Mouse (Mus musculus): ENCODE results near the gene Gpr107. TPM values are rescaled to one million over a fixed set of nuclear protein-coding genes. Genes with fewer than 3 reads are reported as not detected.

The Gpr107 gene
- total RNA-seq, 2 experiments from 2014 or later = 45.0 to 52.4 TPM

GRCm38 (mm10) chr2:31219470-31219869 is 67.4 kb downstream of the Gpr107 start:
- no peak for DNase-seq (ENCODE audit: low spot score in 2 of 2)
- intact Hi-C loops (cut with DNase I) = no loop called here

GRCm38 (mm10) chr2:31220844-31221243 is 68.7 kb downstream of the Gpr107 start:
- intact Hi-C loops (cut with DNase I) = no loop called here

DNA sequence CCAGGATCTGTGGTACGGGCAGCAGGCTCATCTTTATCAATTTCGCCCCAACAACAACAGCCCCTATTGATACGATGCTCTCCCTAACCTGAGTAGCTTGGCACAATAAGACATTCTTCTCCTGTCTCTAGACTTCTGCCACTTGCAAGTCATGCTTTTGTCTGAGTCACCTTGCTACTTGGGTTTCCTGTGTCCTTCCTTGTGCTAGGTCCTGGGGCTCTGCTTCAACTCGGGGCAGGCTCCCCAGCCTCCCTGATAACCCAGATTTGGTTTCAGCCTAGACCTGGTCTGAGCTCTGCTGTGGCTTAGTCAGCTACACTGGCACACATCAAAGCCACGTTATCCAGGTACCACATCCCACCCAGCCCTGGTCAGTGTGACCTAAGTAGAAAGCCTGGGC is 69.5 kb downstream of the Gpr107 start:
- intact Hi-C loops (cut with DNase I) = no loop called here
- no peak for DNase-seq (ENCODE audit: low spot score in 2 of 2)

More at GRCm38 (mm10) chr2:31220844-31221243, 68.7 kb downstream of the Gpr107 start:
- no peak for DNase-seq (ENCODE audit: low spot score in 2 of 2)

GRCm38 (mm10) chr2:31228768-31229311 is 76.7 kb downstream of the Gpr107 start:
- intact Hi-C loops (cut with DNase I) = no loop called here
- no peak for DNase-seq (ENCODE audit: low spot score in 2 of 2)

DNA sequence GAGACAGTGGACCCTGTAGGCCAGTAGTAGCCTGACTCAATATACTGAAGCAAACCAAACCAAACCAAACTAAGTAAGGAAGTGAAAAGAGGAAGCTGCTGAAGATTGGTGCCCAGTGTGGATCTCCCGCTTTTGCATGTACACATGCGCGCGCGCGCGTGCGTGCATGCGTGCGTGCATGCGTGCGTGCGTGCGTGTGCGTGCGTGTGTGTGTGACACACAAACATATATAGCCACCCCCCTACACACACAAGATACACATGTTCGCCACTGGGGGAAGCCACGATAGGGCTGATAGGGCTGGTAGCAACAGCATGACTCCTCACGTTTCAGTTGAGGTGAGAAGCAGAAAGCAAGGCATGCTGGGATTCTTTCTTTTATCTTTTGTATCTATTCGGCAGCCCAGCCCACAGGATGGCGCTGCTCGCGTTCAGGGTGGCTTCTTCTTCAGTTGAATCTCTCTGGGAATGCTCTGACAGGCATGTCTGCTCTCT is 87.1 kb downstream of the Gpr107 start:
- intact Hi-C loops (cut with DNase I) = loop anchor here (5.0 kb wide), 1 partner anchor 143 kb away; no protein-coding TSS in a partner anchor
- DNase-seq (ENCODE audit: low spot score in 2 of 2) = peak in 1 of 2 experiments; percentile 52

- DNase-seq (ENCODE audit: low spot score in 2 of 2) = no peak
- intact Hi-C loops (cut with DNase I) = loop anchor here (5.0 kb wide), 1 partner anchor 142 kb away; no protein-coding TSS in a partner anchor
Observed at GRCm38 (mm10) chr2:31239833-31240232, 87.7 kb downstream of the Gpr107 start.

DNA sequence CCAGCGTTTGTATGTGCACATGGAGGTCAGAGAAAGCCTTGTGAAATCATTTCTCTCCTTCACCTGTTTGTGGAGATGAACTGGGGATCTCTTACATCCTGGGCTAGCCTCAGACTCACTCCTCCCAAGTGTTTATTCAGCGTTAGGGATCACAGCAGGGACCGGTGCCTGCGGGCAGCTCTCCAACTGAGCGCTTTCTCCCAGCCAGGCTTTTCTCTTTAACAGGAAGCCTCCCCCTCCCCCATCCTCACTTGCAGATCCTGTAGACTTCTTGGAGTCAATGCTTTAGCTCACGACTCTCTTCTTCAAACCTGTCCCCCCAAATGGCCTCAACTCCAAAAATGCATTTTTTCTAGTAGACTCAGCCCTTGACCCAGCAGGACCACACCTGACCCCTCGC is 89.5 kb downstream of the Gpr107 start:
- no peak for DNase-seq (ENCODE audit: low spot score in 2 of 2)

GRCm38 (mm10) chr2:31244216-31244615 is 92.1 kb downstream of the Gpr107 start:
- DNase-seq (ENCODE audit: low spot score in 2 of 2) = no peak
- intact Hi-C loops (cut with DNase I) = no loop called here

More for the DNA sequence above, 89.5 kb downstream of the Gpr107 start:
- intact Hi-C loops (cut with DNase I) = no loop called here

GRCm38 (mm10) chr2:31245051-31245450 is 92.9 kb downstream of the Gpr107 start:
- intact Hi-C loops (cut with DNase I) = no loop called here
- DNase-seq (ENCODE audit: low spot score in 2 of 2) = no peak

DNA sequence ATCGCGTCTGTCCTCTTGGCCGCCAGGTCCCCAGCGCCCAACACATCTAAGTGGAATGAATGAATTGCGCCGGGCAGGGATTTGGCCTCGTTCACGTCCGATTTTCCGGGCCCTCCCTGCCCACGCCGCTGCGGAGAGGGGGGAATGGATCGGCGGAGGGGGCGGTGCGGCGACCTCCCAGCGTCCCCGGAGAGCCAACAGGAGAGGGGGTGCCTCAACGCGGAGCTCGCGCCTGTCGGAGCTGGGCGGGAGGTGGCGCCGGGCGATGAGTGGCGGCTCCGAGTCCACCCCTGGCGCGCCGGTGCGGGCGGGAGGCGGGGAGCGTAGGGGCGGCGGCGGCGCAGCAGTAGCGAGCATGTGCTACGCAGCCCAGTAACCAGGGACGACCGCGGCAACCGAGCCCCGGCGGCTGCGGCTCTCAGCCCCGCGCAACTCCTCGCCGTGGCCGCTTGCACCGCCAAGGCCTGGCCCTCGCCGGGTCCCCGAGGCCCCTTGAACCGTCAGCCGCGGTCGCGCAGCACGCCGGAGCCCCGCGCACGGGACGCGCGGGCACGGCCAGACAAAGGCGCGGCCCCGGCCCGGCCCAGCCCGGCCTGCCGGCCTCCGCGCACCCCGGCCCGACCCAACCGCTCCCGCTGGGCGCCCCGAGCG is 93.5 kb downstream of the Gpr107 start, which contains the start of gene Ncs1:
Ncs1 (plus strand) TSS at position 333 of the 651 bp plus-strand sequence.
- intact Hi-C loops (cut with DNase I) = loop anchor here (1.0 kb wide), 2 partner anchors 11 to 46 kb away; no protein-coding TSS in a partner anchor
- DNase-seq (ENCODE audit: low spot score in 2 of 2) = peak; percentile 88 to 93

DNA sequence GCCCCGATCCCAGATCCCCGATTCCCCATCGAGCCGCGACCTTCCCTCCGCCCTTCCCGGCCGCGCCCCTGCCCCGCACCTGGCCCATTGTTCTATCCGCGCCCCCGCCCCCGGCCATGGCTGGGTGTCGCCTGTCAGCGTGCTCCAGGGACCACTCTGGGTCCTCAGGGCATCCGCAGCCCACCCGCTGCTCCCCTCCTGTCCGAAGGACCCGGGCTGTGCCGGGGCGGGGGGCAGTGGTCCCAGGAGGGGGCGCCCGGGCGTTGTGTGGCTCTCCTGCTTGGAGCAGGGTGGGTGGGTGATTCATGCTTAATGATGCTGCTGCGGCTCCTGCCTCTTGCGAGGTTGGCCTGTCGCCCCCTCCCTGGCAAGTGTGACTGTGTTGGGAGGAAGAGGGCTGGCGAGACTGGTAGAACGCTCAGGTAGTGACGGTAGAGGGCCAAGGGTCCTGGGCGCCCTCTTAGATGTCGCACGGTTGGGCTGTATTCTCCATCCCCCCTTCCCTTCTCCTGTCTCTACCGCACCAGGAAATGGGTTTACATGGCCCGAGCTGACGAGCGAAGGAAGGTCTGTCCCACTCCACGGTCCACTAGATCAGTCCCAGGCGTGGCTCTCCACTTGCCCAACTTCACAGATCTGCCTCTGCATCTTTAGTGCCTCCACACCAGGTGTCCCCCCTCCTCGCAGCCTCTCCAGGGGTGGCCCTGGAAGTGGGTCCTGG is 94.3 kb downstream of the Gpr107 start:
- DNase-seq (ENCODE audit: low spot score in 2 of 2) = peak in 1 of 2 experiments; percentile 60
- intact Hi-C loops (cut with DNase I) = loop anchor here (1.0 kb wide), 2 partner anchors 10 to 45 kb away; no protein-coding TSS in a partner anchor

GRCm38 (mm10) chr2:31248856-31249255 is 96.7 kb downstream of the Gpr107 start:
- no peak for DNase-seq (ENCODE audit: low spot score in 2 of 2)
- intact Hi-C loops (cut with DNase I) = no loop called here

DNA sequence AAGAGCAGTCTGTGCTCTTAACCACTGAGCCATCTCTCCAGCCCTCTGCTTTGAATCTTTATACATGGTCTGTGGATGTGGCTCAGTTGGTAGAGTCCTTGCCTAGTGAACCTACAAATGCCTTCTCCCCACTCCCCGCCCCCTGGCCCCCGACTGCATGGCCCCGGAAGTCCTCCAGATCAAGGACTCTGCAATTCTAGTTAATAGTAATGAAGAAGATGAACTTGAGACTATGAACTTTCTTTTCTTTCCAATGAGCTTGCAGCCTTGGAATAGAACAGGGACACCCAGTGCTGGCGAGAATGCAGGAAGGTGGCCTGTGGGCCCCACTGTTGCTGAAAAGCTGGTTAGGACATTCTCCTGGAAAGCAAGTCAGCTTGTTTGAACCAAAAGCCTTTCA is 100.1 kb downstream of the Gpr107 start:
- intact Hi-C loops (cut with DNase I) = no loop called here
- DNase-seq (ENCODE audit: low spot score in 2 of 2) = no peak

GRCm38 (mm10) chr2:31253463-31253862 is 101.3 kb downstream of the Gpr107 start:
- intact Hi-C loops (cut with DNase I) = no loop called here

DNA sequence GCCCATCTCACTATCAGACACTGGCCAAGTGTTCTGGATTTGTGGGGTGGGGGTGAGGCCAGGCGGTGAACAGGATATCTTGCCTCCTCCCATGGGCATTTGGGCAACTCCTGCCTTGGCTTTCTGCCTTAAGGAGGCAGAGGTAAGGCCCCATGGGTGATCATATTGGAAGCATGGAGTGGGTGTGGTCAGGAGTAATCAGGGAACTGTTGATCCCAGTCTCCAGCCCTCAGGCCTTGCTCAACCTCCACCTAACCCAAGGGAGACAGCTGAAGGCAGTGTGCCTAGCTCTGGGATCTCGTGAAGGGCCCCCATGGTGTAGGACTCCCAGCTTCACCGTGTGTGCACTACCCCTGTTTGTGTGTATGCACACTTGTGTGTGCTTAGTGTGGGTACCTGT is 102.7 kb downstream of the Gpr107 start:
- intact Hi-C loops (cut with DNase I) = no loop called here
- no peak for DNase-seq (ENCODE audit: low spot score in 2 of 2)

More at GRCm38 (mm10) chr2:31253463-31253862, 101.3 kb downstream of the Gpr107 start:
- no peak for DNase-seq (ENCODE audit: low spot score in 2 of 2)

DNA sequence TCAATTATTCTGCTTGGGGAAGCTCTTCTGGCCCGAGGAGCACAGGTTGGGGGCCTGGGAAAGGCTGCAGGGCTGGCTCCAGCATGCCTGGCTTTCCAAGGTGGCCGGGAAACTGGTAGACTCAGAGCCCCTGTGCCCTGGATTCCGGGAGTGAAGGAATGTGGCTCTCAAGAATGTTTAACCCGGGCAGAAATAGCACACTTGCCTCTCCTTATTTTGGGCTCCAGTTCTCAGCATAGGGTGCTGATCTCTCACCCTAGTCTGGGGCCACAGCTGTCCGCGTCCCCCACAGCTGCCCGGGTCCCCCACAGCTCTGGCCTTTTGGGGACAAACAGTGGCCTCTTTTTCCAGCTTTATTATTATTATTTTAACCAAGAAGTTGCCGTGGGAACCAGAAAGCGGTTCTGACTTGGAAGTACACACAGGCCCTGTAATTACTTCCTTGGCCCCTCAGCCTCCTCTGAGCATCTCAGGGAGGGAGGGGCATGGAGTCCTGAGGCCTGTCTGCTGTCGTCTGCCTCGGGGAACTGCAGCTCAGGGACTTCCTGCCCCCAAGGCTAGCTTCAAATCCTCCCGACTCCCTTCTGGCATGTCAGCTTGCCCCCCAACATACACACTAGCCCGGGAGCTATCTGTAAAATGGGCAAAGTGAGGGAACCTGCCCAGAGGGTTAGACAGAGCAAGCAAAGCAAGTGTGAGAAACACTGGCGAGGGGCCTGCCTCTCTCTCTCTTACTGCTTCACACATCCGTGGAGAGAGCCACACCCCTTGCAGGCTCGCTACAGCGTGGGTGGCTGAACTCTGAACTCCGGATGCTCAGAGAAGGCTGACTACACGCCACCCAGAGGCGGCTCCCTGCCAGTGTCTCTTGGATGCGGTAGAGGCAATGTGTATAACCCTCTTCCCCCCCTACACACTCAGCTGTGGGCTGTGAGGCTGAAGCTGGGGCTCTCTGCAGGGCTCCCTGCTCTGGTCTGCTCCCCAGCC is 104.1 kb downstream of the Gpr107 start:
- intact Hi-C loops (cut with DNase I) = loop anchor here (1.0 kb wide), 1 partner anchor 10 kb away; no protein-coding TSS in a partner anchor
- DNase-seq (ENCODE audit: low spot score in 2 of 2) = peak; percentile 76 to 84

GRCm38 (mm10) chr2:31257096-31257495 is 105.0 kb downstream of the Gpr107 start:
- peak; percentile 79 to 92 for DNase-seq (ENCODE audit: low spot score in 2 of 2)
- intact Hi-C loops (cut with DNase I) = no loop called here

DNA sequence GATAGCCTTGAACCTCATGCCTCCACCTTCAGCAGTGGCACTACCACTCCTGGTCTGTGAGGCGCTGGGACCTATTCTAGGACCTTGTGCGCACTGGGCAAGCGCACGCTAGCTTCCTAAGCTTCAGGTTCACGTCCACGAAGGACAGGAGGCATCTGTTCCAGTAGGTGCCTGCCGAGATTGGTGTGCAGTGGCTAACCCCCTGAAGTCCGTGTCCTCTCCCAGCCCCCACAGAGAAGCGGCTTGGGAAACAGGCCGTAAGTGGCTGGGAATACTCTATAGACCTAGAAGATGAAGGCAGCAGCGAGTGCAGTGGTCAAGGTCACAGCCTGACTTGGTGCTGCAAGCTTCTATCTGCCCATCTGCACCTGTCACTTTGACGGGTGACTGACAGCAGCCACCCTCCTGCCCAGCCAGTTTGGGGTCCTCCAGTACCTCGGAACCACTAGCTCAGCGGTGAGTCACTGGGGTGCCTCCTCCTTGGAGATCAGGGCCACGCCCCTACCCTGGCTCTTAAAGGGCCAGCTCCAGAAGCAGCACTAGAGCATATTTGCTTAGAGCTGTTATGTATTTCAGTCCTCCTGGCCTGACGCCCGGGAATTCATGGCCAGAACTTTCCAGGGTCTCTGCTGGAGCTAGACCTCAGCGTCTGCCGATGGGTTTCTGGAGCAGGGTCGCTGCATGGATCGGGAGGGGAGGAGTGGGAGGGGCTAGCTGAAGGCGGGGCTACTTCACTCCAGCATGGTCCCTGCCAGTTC is 106.7 kb downstream of the Gpr107 start:
- peak; percentile 77 to 90 for DNase-seq (ENCODE audit: low spot score in 2 of 2)
- intact Hi-C loops (cut with DNase I) = no loop called here

Data from left cerebral cortex, postnatal 25 days (tissue).